Mouse (Mus musculus) right cerebral cortex, postnatal 25 days (tissue): Measurements from ENCODE around the gene Olfr974.
"Not testable (repeated sequence)": the region's sequence is repeated elsewhere in the genome, so short reads cannot be mapped to it uniquely, and the experiment has no call there.

ENCODE experiments used
- DNase-seq: peaks from one replicate; pipeline ENCODE4 v3.0.0; 2022

The Olfr974 gene

GRCm38 (mm10) chr9:39937201-39937600 lies at the start of gene Olfr974:
Gene Olfr974 (plus strand): TSS chr9:39937501.
- no peak for DNase-seq

- no peak for DNase-seq
Measured at GRCm38 (mm10) chr9:39905106-39905505, 32.2 kb upstream of the Olfr974 start.

- DNase-seq = no peak
Measured at GRCm38 (mm10) chr9:39907036-39907435, 30.3 kb upstream of the Olfr974 start, which contains the start of gene Olfr229. Gene Olfr229 (plus strand): TSS chr9:39907336.

GRCm38 (mm10) chr9:39909939-39910338 lies 27.4 kb upstream of the Olfr974 start:
- no peak for DNase-seq

GRCm38 (mm10) chr9:39927975-39928836 lies 9.1 kb upstream of the Olfr974 start:
- not testable (repeated sequence) for DNase-seq

- not testable (repeated sequence) for DNase-seq
Measured at GRCm38 (mm10) chr9:39928837-39929236, 8.5 kb upstream of the Olfr974 start.

GRCm38 (mm10) chr9:39951946-39952345 lies 14.6 kb downstream of the Olfr974 start, which contains the start of gene Olfr975:
Gene Olfr975 (minus strand): TSS chr9:39952046.
- no peak for DNase-seq

GRCm38 (mm10) chr9:39961033-39961432 lies 23.7 kb downstream of the Olfr974 start, which contains the start of gene Olfr976:
Gene Olfr976 (minus strand): TSS chr9:39961133.
- DNase-seq = not testable (repeated sequence)

GRCm38 (mm10) chr9:39976581-39977145 lies 39.4 kb downstream of the Olfr974 start:
- not testable (repeated sequence) for DNase-seq

GRCm38 (mm10) chr9:39991813-39992212 lies 54.5 kb downstream of the Olfr974 start, which contains the start of gene Olfr978:
Gene Olfr978 (plus strand): TSS chr9:39992113.
- no peak for DNase-seq
